Mouse (Mus musculus) hindbrain, embryonic 14.5 days (tissue): ENCODE results near the gene Ubald1. TPM values are rescaled to one million over a fixed set of nuclear protein-coding genes. Genes with fewer than 3 reads are reported as not detected.

Experiments used
- ATAC-seq: fragments of 200-750 bp; cut with Nextera tagmentation; 2 replicates; pipeline ENCODE4 v1.8.0; 2017; ENCODE audit warnings: moderate number of reproducible peaks, mild to moderate bottlenecking, moderate TSS enrichment, moderate library complexity; ENCODE audit not compliant: low FRiP score
- DNase-seq: peaks from one replicate; pipeline ENCODE4 v3.0.0-alpha.2; 2015; ENCODE audit warnings: low spot score
- H3K27ac ChIP-seq: fragments of 300-500 bp; sonication (generic); 2 replicates; pipeline ENCODE4 v1.5.1; 2014; ENCODE audit warnings: mild to moderate bottlenecking, moderate library complexity
- H3K27me3 ChIP-seq: fragments of 300-500 bp; sonication (generic); 2 replicates; pipeline ENCODE4 v1.6.1; 2014; ENCODE audit warnings: mild to moderate bottlenecking, low read length, mixed read lengths; ENCODE audit not compliant: control insufficient read depth, insufficient read depth
- H3K36me3 ChIP-seq: fragments of 300-500 bp; sonication (generic); replicated peaks from 2 replicates; pipeline ENCODE4 v1.6.1; 2014; ENCODE audit not compliant: control insufficient read depth, insufficient read depth
- H3K4me1 ChIP-seq: fragments of 300-500 bp; sonication (generic); replicated peaks from 2 replicates; pipeline ENCODE4 v1.6.1; 2014; ENCODE audit warnings: antibody characterized with exemption, low read length, mixed read lengths; ENCODE audit not compliant: control insufficient read depth, insufficient read depth
- H3K4me2 ChIP-seq: fragments of 300-500 bp; sonication (generic); replicated peaks from 2 replicates; pipeline ENCODE4 v1.6.1; 2014; ENCODE audit warnings: mild to moderate bottlenecking, moderate library complexity
- H3K4me3 ChIP-seq: fragments of 300-500 bp; sonication (generic); replicated peaks from 2 replicates; pipeline ENCODE4 v1.5.1; 2014; ENCODE audit warnings: mild to moderate bottlenecking, low read length
- H3K9ac ChIP-seq: fragments of 300-500 bp; sonication (generic); 2 replicates; pipeline ENCODE4 v1.6.1; 2014
- H3K9me3 ChIP-seq: fragments of 300-500 bp; sonication (generic); 2 replicates; pipeline ENCODE4 v1.6.1; 2016; ENCODE audit warnings: low read length; ENCODE audit not compliant: control insufficient read depth
- WGBS: fragments of 180-500 bp; shearing (Covaris S2); extraction: QIAGEN DNeasy Blood & Tissue Kit; methylation state at CpG from one replicate; pipeline ENCODE4 v1.1.7; 2014; 5-methylcytosine and 5-hydroxymethylcytosine counted together
- polyA plus RNA-seq: library from polyadenylated mRNA; unstranded; fragments of >200 nt; fragmentation: Nextera tagmentation; extraction: Ambion mirVana; gene quantifications from 2 replicates; pipeline ENCODE4 v1.2.1, GENCODE M21; 2014

Ubald1 gene
- polyA plus RNA-seq, 1 experiment from 2014 or later = 54.4 TPM

- H3K27me3 ChIP-seq = no peaks in the 10 kb centered on the region
- no peaks in the 10 kb centered on the region for H3K36me3 ChIP-seq
- H3K9me3 ChIP-seq = no peaks in the 10 kb centered on the region
- WGBS = 75% methylated on average over 2 of the region's 2 CpGs
- no peak for DNase-seq
- ATAC-seq = no peak
- no peak overlapping the region for H3K9ac ChIP-seq
- H3K27ac ChIP-seq = no peak overlapping the region
- H3K4me3 ChIP-seq = no peak overlapping the region
- H3K4me2 ChIP-seq = no peak overlapping the region
- H3K4me1 ChIP-seq = no peaks in the 10 kb centered on the region
Observed at GRCm38 (mm10) chr16:4833858-4834257, 46.3 kb downstream of the Ubald1 start.

- Histone ChIP-seq H3K36me3 (no peaks in the 10 kb centered on the region), H3K9ac (no peak overlapping the region), H3K27me3 (no peaks in the 10 kb centered on the region), H3K4me2 (no peak overlapping the region), H3K27ac (no peak overlapping the region), H3K9me3 (no peaks in the 10 kb centered on the region), H3K4me3 (no peak overlapping the region), H3K4me1 (no peaks in the 10 kb centered on the region)
- no peak for ATAC-seq
- 78% methylated on average over 15 of the region's 15 CpGs for WGBS
- no peak for DNase-seq
Observed at GRCm38 (mm10) chr16:4831650-4832419, 48.3 kb downstream of the Ubald1 start.

- Histone ChIP-seq H3K9ac (no peak overlapping the region), H3K27ac (no peak overlapping the region), H3K36me3 (no peaks in the 10 kb centered on the region), H3K4me1 (no peaks in the 10 kb centered on the region), H3K4me3 (no peak overlapping the region), H3K9me3 (no peaks in the 10 kb centered on the region), H3K27me3 (no peaks in the 10 kb centered on the region), H3K4me2 (no peak overlapping the region)
- DNase-seq = no peak
- 89% methylated on average over 6 of the region's 6 CpGs for WGBS
- ATAC-seq = no peak
Observed at GRCm38 (mm10) chr16:4829271-4829900, 50.7 kb downstream of the Ubald1 start.

GRCm38 (mm10) chr16:4827639-4828038, 52.5 kb downstream of the Ubald1 start:
- H3K9ac ChIP-seq = no peak overlapping the region
- no peak for DNase-seq
- no peak overlapping the region for H3K4me2 ChIP-seq
- H3K4me3 ChIP-seq = no peak overlapping the region
- 93% methylated on average over 5 of the region's 5 CpGs for WGBS
- no peaks in the 10 kb centered on the region for H3K9me3 ChIP-seq
- H3K27ac ChIP-seq = no peak overlapping the region
- no peaks in the 10 kb centered on the region for H3K4me1 ChIP-seq
- H3K36me3 ChIP-seq = no peaks in the 10 kb centered on the region
- no peak for ATAC-seq
- H3K27me3 ChIP-seq = no peaks in the 10 kb centered on the region

Other genes with a start within 250 kb of the Ubald1 start
- gene Vasn, start 240.4 kb downstream of the Ubald1 start, polyA plus RNA-seq = 6.4 and 6.6 TPM in 2 replicates
- gene Dnaja3, start 240.3 kb downstream of the Ubald1 start, polyA plus RNA-seq = 54.6 and 64.8 TPM in 2 replicates
- 24.1 and 27.2 TPM in 2 replicates for gene Coro7, start 200.5 kb downstream of the Ubald1 start, polyA plus RNA-seq
- 56.4 and 58.0 TPM in 2 replicates for gene Nmral1, start 161.0 kb downstream of the Ubald1 start, polyA plus RNA-seq
- 102 and 115 TPM in 2 replicates for gene Hmox2, start 154.0 kb downstream of the Ubald1 start, polyA plus RNA-seq
- gene Cdip1, start 90.0 kb downstream of the Ubald1 start, polyA plus RNA-seq = 112 and 121 TPM in 2 replicates
- gene 4930562C15Rik, start 44.9 kb downstream of the Ubald1 start, polyA plus RNA-seq = 0.34 and 0.74 TPM in 2 replicates
- 119 and 122 TPM in 2 replicates for gene Mgrn1, start 5.9 kb upstream of the Ubald1 start, polyA plus RNA-seq
- gene Nudt16l1, start 58.4 kb upstream of the Ubald1 start, polyA plus RNA-seq = 122 and 133 TPM in 2 replicates
- 55.9 and 58.5 TPM in 2 replicates for gene Anks3, start 83.9 kb upstream of the Ubald1 start, polyA plus RNA-seq
- not detected in 2 replicates for gene Sept12, start 117.5 kb upstream of the Ubald1 start, polyA plus RNA-seq
- 4.2 and 4.7 TPM in 2 replicates for gene Smim22, start 127.0 kb upstream of the Ubald1 start, polyA plus RNA-seq
- gene Rogdi, start 133.2 kb upstream of the Ubald1 start, polyA plus RNA-seq = 147 and 154 TPM in 2 replicates
- gene Glyr1, start 169.5 kb upstream of the Ubald1 start, polyA plus RNA-seq = 120 and 144 TPM in 2 replicates
- 14.4 and 14.9 TPM in 2 replicates for gene Ubn1, start 169.7 kb upstream of the Ubald1 start, polyA plus RNA-seq